Mouse (Mus musculus) skeletal muscle tissue, adult 2 months (tissue): ENCODE data around the gene Zfp507.

Experiments
- DNase-seq: peaks from one replicate; pipeline ENCODE4 v3.0.0-alpha.2; 2012; ENCODE audit warnings: low read depth, low spot score

Zfp507 gene

GRCm38 (mm10) chr7:35785579-35785978, 17.2 kb downstream of the Zfp507 start:
- DNase-seq: no peak

DNA sequence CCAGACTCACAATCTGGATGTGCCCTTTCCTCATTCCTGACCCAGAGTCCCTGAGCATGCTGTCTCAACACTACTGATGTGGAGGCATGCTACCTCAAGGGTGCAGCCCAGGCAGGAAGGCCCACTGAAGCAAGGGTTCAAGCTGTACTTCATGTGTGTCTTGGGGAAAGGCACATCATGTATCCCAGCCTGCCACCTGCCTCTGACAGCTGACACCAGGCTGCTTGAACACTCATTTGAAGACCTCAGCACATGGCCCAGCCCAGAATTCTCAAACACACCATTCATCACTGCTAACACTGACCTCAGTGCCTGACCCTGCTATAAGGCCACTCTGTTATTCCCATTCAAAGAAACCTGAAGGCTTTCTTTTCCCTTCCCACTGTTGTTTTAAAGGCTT, 20.6 kb downstream of the Zfp507 start:
- no peak for DNase-seq

GRCm38 (mm10) chr7:35774127-35774526, 28.7 kb downstream of the Zfp507 start:
- no peak for DNase-seq

GRCm38 (mm10) chr7:35772347-35772746, 30.5 kb downstream of the Zfp507 start:
- DNase-seq: no peak

DNA sequence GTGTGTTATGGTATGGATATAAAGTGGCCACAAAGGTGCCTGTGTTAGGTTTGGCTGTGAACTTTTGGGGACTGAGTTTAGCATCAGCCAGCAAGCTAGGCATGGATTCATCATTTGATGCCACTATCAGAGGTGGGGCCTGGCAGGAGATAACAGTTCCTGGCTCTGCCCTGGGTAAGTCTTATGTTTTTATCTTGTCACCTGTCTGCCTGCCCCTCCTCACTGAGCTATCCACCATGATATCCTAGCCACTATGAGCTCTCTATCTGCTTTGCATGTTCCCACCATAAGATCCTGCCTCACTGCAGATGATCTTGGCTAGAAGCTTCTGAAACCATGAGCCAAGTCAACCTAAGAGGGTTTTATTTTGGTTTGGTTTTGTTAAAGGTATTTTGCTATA, 31.7 kb downstream of the Zfp507 start:
- DNase-seq: no peak

- no peak for DNase-seq
Observed at GRCm38 (mm10) chr7:35770122-35770521, 32.7 kb downstream of the Zfp507 start.

- no peak for DNase-seq
Observed at GRCm38 (mm10) chr7:35764461-35764860, 38.3 kb downstream of the Zfp507 start.

GRCm38 (mm10) chr7:35761801-35762200, 41.0 kb downstream of the Zfp507 start:
- DNase-seq: no peak

DNA sequence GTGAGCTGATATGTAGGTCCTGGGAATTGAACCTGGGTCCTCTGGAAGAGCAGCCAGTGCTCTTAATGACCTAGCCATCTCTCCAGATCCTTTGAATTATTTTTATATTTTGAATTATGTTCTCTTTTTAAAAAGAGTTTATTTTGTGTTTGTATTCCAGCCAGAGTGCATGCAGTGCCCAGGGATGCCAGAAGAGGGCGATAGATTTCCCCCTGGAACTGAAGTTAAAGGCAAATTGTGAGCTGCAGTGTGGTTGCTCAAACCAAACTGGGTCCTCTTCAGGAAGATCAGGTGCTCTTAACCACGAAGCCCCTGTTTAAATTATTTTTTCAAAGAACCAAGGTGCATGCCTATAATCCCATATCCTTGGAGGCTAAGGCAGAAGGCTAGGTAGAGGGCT, 43.2 kb downstream of the Zfp507 start:
- no peak for DNase-seq

DNA sequence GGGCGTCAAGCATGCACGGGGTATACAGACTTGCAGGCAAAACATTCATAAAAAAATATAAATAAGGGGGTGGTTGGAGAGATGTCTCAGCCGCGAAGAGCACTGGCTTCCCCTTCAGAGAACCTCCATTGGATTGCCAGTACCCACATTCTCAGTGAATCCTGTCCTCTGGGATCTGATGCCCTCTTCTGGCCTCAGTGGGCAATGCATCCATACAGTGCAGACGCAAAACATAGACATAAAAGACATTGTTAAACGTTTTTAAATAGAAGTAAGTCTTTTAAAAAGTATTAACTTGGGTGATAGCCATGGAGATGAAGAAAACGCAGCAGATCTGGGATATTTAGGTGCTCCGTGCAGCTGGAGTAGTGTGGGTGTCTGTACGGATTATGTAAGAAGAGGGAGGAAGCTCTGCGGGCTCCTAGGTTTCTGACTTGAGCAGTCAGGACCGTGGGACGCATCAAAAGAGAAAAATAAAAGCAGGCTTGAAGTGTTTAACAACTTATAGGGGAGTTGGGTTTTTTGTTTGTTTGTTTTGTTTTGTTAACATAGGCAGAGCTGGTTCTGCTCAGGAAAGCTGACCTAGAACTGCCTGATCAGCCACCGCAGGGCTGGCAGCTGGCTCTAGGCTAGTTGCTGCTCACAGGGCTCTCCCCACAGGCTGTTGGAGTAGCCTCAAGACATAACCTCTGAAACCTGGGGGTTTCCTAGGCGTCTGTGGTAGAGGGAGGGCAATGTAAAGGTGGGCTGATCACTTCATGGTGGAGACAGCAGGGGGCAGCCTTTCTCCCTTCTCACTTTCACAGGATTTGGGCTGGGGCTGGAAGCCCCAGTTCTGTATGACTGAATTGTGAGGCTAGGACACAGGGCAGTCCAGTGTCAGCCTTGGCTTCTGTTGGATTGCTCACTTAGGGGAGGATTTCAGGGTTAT, 46.0 kb downstream of the Zfp507 start:
- no peak for DNase-seq

GRCm38 (mm10) chr7:35754886-35755168, 48.0 kb downstream of the Zfp507 start:
- no peak for DNase-seq

GRCm38 (mm10) chr7:35754033-35754885, 48.5 kb downstream of the Zfp507 start, which contains the start of gene Dpy19l3:
TSS of gene Dpy19l3 (minus strand) at chr7:35754454.
- DNase-seq: peak; percentile 54

DNA sequence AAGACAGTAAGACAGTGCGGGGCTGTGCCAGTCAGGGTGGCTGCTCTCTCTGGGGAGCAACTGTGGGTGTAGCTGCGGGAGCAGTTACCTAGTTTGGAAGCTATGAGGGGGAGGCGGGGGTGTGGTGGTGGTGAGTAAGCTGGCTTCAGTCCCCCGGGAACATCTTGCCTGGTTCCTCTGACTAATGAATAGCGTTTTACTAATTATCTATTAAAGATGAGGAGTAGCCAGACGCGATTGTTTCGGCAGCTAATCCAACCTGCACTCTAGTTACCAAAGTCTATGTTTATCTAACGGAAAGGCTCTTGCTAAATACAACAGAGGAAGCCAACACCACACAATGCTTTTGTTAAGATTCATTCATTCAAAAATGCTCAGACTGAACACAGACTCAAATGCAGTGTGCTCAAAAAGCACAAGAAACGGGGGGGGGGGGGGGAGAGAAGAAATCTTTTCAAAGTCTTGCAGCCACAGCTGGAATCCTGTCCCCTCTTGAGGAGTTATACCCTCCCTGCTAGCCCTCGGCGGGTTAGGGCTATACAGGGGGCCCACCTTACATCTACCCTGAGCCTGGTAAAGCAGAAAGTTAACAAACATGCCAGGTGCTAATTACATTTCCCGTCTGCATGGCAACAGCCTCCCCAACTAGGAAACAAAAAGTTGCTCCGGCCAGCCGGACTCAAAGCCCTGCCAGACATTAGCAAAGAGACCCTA, 49.3 kb downstream of the Zfp507 start:
- no peak for DNase-seq

DNA sequence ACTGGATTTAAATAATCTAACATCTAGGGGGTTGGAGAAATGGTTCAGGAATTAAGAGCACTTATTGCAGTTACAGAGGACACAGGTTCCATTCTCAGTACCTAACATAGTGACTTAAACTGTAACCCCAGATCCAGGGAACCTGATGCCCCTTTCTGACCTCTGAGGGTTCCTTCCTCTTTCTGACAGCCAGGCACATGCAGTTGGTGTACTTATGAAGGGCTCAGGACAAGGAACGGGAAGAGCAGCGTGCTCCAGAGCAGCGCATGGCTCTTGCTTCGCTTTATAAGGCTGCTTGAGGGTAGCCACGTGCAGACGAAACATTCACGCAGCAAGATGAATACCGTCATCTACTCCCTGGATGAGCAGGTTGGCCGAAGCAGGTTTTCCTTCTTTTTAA, 51.9 kb downstream of the Zfp507 start:
- no peak for DNase-seq

GRCm38 (mm10) chr7:35747397-35747964, 55.3 kb downstream of the Zfp507 start:
- DNase-seq: no peak

DNA sequence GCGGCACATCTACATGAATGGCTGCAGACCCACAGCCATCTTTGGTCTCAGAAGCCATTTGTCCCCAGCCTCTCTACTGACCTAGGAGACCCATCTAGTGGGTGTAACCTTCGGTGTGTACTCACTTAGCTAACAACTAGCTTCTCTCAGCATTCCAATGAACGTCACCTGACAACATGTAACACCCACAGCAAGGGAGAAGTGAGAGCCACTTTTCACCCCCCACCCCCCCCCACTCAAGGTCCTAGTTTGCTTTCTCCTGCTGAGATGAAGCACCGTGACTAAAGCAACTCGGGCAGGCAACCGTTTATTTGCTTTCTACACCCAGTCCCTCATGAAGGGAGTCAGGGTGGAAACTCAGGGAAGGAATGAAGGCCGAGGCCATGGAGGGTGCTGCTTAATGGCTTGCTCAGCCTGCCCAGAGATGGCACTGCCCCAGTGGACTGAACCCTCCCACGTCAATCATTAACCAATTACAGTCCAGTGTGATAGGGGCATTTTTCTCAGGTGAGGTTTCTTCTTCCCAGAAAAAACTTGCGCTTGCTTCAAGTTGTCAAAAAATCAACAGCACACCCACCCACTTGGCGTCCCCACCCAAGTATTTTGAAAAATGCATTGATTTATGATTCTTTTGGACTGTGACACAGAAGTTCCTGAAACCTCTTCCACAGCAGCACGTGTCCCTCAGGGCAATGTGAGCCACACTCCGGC, 56.0 kb downstream of the Zfp507 start:
- DNase-seq: no peak

DNA sequence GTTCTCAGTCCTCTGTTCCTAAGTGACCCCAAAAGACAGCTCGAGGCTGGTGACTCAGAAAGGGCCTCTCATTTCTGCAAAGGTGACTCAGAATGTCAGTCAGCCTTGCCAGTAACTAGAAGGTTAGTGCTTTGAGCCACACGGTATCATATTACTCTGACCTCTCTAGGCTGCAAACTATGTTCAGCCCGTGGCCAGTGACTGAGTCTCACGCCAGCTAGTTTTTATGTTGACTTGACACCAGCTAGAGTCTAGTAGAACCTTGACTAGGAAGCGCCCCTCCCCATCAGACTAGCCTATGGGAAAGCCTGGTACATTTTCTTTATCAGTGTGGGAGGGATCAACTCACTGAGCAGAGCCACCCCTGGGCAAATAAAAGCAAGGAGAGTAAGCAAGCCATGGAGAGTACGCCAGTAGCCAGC, 57.5 kb downstream of the Zfp507 start:
- peak; percentile 67 for DNase-seq

- DNase-seq: no peak
Observed at GRCm38 (mm10) chr7:35744771-35745170, 58.0 kb downstream of the Zfp507 start.

DNA sequence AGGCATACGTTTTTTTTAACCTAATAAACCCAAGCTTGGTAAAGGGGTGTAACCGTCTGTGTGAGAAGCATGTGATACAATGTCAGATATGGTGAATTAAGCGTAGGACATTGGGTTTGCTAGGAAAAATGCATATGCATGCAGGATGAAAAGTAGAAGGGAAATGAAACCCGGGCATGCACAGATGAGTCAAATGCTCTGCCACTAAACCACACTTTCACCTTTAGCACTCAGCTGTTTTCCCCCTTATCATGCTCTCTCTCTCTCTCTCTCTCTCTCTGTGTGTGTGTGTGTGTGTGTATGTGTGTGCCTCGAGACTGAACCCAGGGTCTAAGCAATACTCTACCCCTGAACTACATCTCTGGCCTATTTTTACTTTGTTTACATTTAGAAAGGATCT, 60.5 kb downstream of the Zfp507 start:
- no peak for DNase-seq

GRCm38 (mm10) chr7:35741858-35742257, 60.9 kb downstream of the Zfp507 start:
- no peak for DNase-seq
